Mouse (Mus musculus) retina, adult 2 months (tissue): ENCODE results near the gene Pdlim5.
"Not testable (repeated sequence)": the region's sequence is repeated elsewhere in the genome, so short reads cannot be mapped to it uniquely, and the experiment has no call there.

Experiments used
- DNase-seq: peaks from one replicate; pipeline ENCODE4 v3.0.0-alpha.2; 2012; ENCODE audit warnings: low read depth, low spot score

Gene Pdlim5

GRCm38 (mm10) chr3:142395520-142396193, at the start of gene Pdlim5:
Pdlim5 (minus strand) TSS chr3:142395696.
- peak; percentile 85 for DNase-seq

- no peak for DNase-seq
Observed at GRCm38 (mm10) chr3:142443710-142444043, 48.2 kb upstream of the Pdlim5 start.

DNA sequence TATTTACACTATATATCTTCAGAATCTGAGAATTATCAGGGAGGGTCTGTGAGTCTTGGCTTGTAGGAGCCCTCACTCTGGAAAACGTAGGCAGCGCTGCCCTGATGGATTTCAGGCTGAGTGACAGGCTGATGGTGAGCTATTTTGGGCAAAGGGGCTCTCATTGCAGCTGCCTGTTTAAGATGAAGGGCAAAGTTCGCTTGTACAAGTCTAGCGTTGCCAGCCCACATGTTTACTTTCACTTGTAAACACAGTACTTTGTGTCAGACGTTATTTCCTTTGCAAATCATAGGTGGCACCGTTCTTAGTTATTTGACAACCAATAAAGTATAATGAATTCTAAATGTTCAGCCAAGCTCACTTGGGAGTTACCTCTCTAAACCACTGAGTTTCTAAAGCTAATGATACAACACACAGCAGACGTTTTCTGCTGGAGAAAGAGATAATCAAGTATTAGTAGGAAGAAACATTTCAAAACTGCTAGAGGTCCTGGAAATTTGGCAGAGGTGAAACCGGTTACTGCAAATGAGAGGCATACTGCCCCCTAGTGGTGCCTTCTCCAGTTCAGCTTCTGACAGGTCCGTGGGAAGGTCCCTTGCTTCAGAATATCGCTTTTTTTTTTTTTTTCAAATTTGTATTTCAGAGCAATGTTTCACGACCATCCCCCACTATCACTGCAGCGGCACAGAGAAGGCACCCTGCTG, 47.7 kb upstream of the Pdlim5 start:
- peak; percentile 61 for DNase-seq

GRCm38 (mm10) chr3:142442161-142442560, 46.7 kb upstream of the Pdlim5 start:
- no peak for DNase-seq

DNA sequence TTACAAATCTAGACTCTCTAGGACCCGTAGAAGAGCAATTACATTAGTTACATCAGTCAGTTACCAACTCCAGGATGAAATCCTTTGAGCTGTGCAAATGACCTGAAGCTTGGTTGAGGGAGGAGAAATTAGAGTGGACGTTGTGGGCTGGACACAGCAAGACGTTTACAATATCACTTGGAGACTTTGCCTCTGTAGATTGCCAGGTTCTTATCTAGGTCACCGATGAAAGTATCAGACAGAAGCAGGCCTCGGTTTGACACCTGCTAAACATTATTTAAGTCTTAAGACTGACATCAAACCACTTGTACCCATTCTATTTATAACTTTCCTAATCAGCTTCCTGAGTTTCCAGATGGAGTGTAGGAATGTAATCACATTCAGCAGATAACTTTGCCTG, 45.6 kb upstream of the Pdlim5 start:
- no peak for DNase-seq

- DNase-seq: no peak
Observed at GRCm38 (mm10) chr3:142440191-142440590, 44.7 kb upstream of the Pdlim5 start.

DNA sequence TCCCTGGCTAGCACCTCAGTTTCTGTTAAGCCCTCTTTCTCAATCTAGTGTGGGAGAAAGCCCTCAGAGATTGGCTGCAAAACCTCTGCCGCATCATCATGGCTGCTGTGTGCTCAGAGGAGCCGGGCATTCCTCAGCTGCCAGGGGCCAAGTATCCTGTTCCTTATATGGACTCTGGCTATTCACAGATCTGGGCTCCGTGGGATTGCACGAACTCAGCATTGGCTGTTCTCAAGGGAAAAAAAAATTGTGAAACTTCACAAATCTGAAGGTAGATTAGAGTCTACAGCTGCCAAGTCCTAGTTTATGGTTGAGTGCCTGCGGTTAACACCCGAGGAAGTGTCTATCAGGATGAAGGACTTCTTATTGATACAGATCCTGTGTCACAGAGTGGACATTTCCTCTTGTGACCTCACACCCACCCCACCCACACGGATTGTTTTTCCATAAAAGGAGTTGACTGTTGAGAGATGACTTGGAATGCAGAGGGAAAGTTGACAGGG, 44.1 kb upstream of the Pdlim5 start:
- DNase-seq: no peak

GRCm38 (mm10) chr3:142438630-142439029, 43.1 kb upstream of the Pdlim5 start:
- DNase-seq: not testable (repeated sequence)

DNA sequence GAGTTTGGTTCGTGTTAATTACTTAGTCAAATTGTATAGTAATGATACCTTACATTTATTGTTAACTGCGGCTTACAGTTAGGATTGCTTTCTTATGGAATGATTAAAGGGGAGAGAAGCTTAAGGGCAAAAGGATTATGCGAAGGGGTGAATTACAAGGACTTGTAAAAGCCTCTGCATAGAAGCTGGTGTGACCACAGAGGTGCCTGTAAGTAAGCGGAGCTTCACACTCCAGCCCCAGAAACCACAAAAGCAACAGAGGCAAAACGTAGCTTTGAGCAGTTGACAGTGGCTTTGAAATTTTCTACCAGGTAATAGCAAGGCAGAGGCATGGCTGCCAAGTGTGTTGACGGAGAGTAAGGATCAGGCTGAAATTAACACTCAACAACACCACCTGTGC, 41.3 kb upstream of the Pdlim5 start:
- no peak for DNase-seq

- DNase-seq: no peak
Observed at GRCm38 (mm10) chr3:142436212-142436611, 40.7 kb upstream of the Pdlim5 start.

GRCm38 (mm10) chr3:142434786-142435168, 39.3 kb upstream of the Pdlim5 start:
- DNase-seq: no peak

DNA sequence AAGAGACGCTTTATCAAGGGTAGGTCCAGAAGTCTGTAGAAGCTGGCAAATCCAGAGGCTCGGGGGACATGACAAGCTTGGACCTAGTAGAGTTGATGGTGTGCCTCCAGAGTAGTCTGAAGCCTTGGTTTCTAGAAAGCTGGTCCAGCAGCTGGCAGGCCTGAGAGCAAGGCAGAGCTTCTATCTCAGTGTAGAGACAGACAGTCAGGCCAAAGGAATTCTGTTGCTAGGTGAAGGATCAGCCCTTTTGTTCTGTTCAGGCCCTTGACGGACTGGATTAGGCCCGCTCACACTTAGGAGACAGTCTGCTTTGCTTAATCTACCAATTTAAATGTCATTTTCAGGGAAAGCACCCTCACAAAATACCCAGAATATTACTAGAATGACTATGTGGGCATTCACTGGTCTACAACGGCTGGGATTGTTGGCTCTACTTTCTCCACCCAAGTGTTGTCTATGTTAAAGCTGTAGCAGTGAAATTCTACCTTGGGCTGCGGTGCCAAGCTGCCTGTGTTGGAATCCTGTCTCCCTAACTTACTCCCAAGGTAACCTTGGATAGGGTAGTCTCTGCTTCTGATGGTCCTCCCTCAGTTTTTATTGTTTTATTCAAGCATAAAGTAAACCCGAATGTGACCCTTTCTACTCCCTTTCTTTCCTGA, 38.8 kb upstream of the Pdlim5 start:
- no peak for DNase-seq

GRCm38 (mm10) chr3:142431481-142431880, 36.0 kb upstream of the Pdlim5 start:
- no peak for DNase-seq

DNA sequence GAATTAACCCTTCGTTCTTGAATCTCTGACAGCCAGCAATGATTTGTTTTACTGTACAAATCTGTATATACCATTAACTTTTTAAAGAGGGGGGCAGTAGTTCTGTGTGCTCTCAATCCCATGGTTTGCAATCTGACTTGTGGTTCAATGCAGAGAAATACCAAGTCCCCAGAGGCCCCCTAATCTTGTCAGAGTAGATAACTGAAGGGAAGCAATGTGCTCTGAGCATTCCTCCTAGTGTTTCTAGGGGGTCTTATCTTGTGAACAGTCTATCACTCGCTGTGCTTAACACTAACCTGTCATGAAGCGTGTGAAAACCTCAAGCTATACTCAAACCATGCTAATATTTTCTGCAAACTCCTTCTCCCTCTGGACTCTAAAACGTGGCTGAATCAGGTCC, 34.6 kb upstream of the Pdlim5 start:
- no peak for DNase-seq

DNA sequence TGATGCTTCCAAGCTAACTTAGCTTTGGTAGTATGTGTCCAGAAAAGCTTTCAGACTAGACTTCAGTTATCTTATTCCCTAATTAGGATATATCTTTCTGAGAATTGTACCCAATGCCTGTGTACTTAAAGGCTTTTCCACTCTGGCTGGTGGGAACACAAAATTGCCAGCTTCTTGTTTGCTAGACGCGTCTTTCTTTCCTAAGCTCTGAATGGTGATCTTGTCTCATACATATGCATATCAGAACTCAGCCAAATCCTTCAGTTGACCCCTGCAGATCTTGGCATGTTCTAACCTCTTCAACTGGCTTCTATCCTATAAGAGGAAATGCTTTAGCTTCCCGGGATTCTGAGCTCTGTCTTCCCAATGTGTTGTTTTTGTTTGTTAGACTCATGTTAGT, 31.3 kb upstream of the Pdlim5 start:
- no peak for DNase-seq

GRCm38 (mm10) chr3:142424134-142424533, 28.6 kb upstream of the Pdlim5 start:
- DNase-seq: no peak

- no peak for DNase-seq
Observed at GRCm38 (mm10) chr3:142423501-142423917, 28.0 kb upstream of the Pdlim5 start.

- DNase-seq: no peak
Observed at GRCm38 (mm10) chr3:142422229-142422628, 26.7 kb upstream of the Pdlim5 start.

DNA sequence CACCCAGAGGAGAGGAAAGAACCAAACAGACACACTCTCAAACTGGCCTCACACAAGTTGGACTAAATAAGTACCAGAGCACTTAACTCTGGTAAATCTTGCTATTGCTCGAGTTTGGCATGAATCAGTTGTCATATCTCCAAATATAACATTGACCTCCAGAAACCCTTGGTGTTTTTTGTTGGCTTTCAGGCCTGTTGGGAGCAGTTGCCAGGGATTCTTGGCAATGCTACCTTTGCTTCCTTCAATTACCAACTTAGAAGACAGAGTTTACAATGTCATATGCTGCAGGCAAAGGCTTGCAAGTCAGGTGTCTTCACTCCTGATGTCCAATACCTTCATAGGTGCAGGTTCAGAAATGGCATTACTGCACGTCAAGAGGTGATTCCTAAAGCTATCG, 26.0 kb upstream of the Pdlim5 start:
- DNase-seq: no peak

DNA sequence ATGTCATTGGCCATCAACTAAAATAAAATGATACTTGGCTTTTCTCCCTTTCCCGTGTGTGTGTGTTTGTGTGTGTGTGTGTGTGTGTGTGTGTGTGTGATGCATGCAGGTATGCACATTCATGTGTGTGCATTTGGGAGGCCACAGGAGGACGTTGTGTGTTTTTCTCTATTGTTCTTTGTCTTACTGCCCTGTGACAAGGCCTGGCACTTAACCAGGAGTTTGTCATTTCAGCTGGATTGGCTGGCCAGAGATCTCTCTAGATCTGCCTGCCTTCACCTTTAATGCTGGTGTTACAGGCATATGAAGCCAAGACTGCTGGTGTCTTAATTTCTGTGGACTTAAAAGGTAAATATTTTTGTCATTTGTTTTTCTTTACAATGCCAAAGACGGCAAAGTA, 22.5 kb upstream of the Pdlim5 start:
- DNase-seq: no peak

DNA sequence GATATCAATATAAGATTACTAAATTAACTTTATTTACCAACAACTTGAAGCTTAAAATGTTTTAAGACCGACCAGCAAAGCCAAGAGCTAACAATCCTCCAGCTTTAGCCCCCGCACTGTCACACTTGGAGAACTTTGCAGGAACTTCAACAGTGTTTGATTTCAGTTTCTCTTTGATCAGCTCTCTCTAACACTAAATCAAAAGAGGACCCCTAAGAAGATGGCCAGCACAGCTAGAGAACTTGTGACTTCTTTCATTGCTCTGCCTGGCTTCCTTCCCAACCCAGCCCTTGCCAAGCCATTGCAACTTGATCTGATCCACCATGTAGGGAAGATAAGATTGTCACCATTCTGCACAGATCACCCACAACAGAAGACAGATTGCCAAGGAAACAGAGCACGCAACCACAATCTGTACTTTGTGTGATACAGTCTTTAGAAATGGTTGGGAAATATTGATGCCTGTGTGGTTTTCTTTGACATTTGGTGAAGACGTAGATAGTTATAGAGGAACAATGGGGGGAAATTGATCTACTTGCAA, 17.9 kb upstream of the Pdlim5 start:
- no peak for DNase-seq

- no peak for DNase-seq
Observed at GRCm38 (mm10) chr3:142410930-142411329, 15.4 kb upstream of the Pdlim5 start.
